Mouse (Mus musculus) limb, embryonic 12.5 days (tissue): ENCODE results near the gene Htatip2. TPM values are rescaled to one million over a fixed set of nuclear protein-coding genes. Genes with fewer than 3 reads are reported as not detected.

ENCODE experiments used
- ATAC-seq: fragments of 200-750 bp; cut with Nextera tagmentation; 2 replicates; pipeline ENCODE4 v1.8.0; 2017; ENCODE audit warnings: low read depth, moderate TSS enrichment; ENCODE audit not compliant: insufficient number of reproducible peaks, insufficient read depth, low FRiP score, low TSS enrichment
- H3K27ac ChIP-seq: fragments of 300-500 bp; sonication (generic); 2 replicates; pipeline ENCODE4 v1.5.1; 2016; ENCODE audit warnings: mild to moderate bottlenecking, moderate library complexity
- H3K27me3 ChIP-seq: fragments of 300-500 bp; sonication (generic); 2 replicates; pipeline ENCODE4 v1.6.1; 2016; ENCODE audit warnings: mild to moderate bottlenecking, moderate library complexity
- H3K36me3 ChIP-seq: fragments of 300-500 bp; sonication (generic); 2 replicates; pipeline ENCODE4 v1.6.1; 2016; ENCODE audit warnings: mild to moderate bottlenecking, moderate library complexity
- H3K4me1 ChIP-seq: fragments of 300-500 bp; sonication (generic); replicated peaks from 2 replicates; pipeline ENCODE4 v1.6.1; 2016
- H3K4me2 ChIP-seq: fragments of 300-500 bp; sonication (generic); 2 replicates; pipeline ENCODE4 v1.6.1; 2016; ENCODE audit warnings: mild to moderate bottlenecking, moderate library complexity
- H3K4me3 ChIP-seq: fragments of 300-500 bp; sonication (generic); replicated peaks from 2 replicates; pipeline ENCODE4 v1.5.1; 2016; ENCODE audit warnings: mild to moderate bottlenecking
- H3K9ac ChIP-seq: fragments of 300-500 bp; sonication (generic); replicated peaks from 2 replicates; pipeline ENCODE4 v1.6.1; 2016; ENCODE audit warnings: mild to moderate bottlenecking, moderate library complexity
- H3K9me3 ChIP-seq: fragments of 300-500 bp; sonication (generic); 2 replicates; pipeline ENCODE4 v1.6.1; 2016; ENCODE audit warnings: mild to moderate bottlenecking, moderate library complexity
- WGBS: fragments of 180-500 bp; shearing (Covaris S2); methylation state at CpG from one replicate; pipeline ENCODE4 v1.1.7; 2016; 5-methylcytosine and 5-hydroxymethylcytosine counted together
- polyA plus RNA-seq: library from polyadenylated mRNA; unstranded; fragments of >200 nt; fragmentation: Nextera tagmentation; extraction: Ambion mirVana; gene quantifications from 2 replicates; pipeline ENCODE4 v1.2.1, GENCODE M21; 2016

Htatip2 gene
- polyA plus RNA-seq, 1 experiment from 2014 or later = 5.6 TPM

DNA sequence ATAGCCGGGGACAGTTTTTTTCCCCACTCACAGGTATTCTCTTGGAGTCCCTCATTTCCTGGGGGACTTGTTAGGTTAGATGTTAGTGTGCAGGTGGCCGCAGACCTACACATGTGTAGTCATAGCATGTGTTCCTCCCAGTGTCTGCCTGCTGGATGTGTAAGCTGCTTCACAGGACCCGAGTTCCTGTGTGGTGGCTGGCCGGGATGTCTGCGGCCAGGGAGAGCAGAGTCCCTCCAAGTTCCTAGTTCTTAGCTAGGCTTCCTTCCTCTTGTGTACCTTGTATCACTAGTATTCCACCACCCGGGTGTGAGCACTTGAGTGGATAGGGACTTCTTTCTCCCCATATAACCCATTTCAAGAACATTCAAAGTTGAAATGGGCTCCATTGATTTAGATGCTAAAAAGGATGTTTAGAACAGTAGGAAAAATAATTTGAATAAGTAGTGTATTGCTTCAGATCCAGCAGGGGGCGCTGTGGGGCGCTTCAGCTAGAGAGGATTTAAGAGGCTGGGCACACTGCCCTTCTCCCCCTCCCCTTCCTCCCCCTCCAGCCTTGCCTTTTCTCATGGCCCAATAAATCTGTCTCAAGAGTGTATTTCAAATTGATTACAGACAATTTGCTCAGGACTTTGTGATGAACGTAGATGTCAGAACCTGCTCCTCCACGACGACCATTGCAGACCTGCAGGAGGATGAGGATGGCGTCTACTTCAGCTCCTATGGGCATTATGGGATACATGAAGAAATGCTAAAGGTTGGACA is 27.9 kb downstream of the Htatip2 start:
- Histone ChIP-seq H3K9me3 (no peaks in the 10 kb centered on the region), H3K36me3 (peaks cover 73% of the 10 kb centered on the region), H3K9ac (no peak overlapping the region), H3K4me1 (no peaks in the 10 kb centered on the region), H3K27ac (no peak overlapping the region), H3K27me3 (no peaks in the 10 kb centered on the region), H3K4me3 (no peak overlapping the region), H3K4me2 (no peak overlapping the region)
- no peak for ATAC-seq
- WGBS = 55% methylated on average over 12 of the region's 12 CpGs

DNA sequence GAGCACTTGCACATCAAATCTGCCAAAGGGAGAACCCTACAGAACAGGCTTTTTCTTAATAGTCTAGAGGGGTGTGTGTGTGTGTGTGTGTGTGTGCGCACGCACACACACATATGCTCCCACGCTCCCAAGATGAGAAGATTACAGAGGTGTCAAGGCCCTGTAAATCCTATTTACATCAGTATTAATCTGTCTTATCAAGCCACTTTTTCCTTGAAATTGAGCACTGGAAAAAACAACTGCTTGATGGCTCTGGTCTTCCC is 28.4 kb downstream of the Htatip2 start:
- Histone ChIP-seq H3K9ac (no peak overlapping the region), H3K36me3 (peaks cover 70% of the 10 kb centered on the region), H3K27me3 (no peaks in the 10 kb centered on the region), H3K4me1 (no peaks in the 10 kb centered on the region), H3K4me2 (no peak overlapping the region), H3K27ac (no peak overlapping the region), H3K9me3 (no peaks in the 10 kb centered on the region), H3K4me3 (no peak overlapping the region)
- WGBS = 96% methylated on average over 3 of the region's 3 CpGs
- ATAC-seq = no peak

DNA sequence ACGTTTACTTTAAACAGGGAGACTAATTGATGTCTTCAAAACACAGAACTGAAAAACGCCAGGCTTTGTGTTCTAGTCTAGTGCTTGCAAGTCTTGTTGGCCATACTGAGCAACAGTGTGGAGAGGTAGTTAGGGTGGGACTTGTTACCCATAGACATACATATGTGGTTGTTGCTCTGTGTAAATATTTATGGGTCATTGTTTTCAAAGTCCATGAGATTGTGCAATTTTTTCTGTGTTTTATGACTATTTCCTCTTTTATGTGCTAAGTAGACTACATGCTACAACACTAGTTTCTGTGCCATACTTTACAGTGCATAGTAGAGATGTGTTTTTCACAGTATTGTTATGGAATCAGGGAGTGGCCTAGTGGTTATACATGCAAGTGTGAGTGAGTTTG is 35.4 kb downstream of the Htatip2 start:
- no peak for ATAC-seq
- no peak overlapping the region for H3K4me3 ChIP-seq
- no peaks in the 10 kb centered on the region for H3K27me3 ChIP-seq
- H3K4me2 ChIP-seq = no peak overlapping the region
- H3K36me3 ChIP-seq = peaks cover 73% of the 10 kb centered on the region
- no peak overlapping the region for H3K27ac ChIP-seq
- 73% methylated on average over 2 of the region's 2 CpGs for WGBS
- no peak overlapping the region for H3K9ac ChIP-seq
- no peaks in the 10 kb centered on the region for H3K9me3 ChIP-seq
- H3K4me1 ChIP-seq = no peaks in the 10 kb centered on the region

- H3K27ac ChIP-seq = no peak overlapping the region
- peaks cover 73% of the 10 kb centered on the region for H3K36me3 ChIP-seq
- H3K4me3 ChIP-seq = no peak overlapping the region
- H3K9ac ChIP-seq = no peak overlapping the region
- H3K4me2 ChIP-seq = no peak overlapping the region
- H3K9me3 ChIP-seq = no peaks in the 10 kb centered on the region
- WGBS = 71% methylated on average over 1 of the region's 1 CpGs
- no peaks in the 10 kb centered on the region for H3K27me3 ChIP-seq
- no peaks in the 10 kb centered on the region for H3K4me1 ChIP-seq
- ATAC-seq = no peak
Observed at GRCm38 (mm10) chr7:49797171-49797570, 38.3 kb downstream of the Htatip2 start.

- Histone ChIP-seq H3K4me2 (no peak overlapping the region), H3K36me3 (peaks cover 55% of the 10 kb centered on the region), H3K9ac (no peak overlapping the region), H3K4me3 (no peak overlapping the region), H3K27me3 (no peaks in the 10 kb centered on the region), H3K9me3 (no peaks in the 10 kb centered on the region), H3K27ac (no peak overlapping the region), H3K4me1 (no peaks in the 10 kb centered on the region)
- no peak for ATAC-seq
- 90% methylated on average over 6 of the region's 6 CpGs for WGBS
Observed at GRCm38 (mm10) chr7:49803511-49803910, 44.6 kb downstream of the Htatip2 start.

GRCm38 (mm10) chr7:49804638-49805165 is 45.8 kb downstream of the Htatip2 start:
- Histone ChIP-seq H3K27ac (no peak overlapping the region), H3K36me3 (peaks cover 55% of the 10 kb centered on the region), H3K4me3 (no peak overlapping the region), H3K27me3 (no peaks in the 10 kb centered on the region), H3K4me2 (no peak overlapping the region), H3K9ac (no peak overlapping the region), H3K4me1 (no peaks in the 10 kb centered on the region), H3K9me3 (no peaks in the 10 kb centered on the region)
- ATAC-seq = no peak
- 71% methylated on average over 5 of the region's 5 CpGs for WGBS

GRCm38 (mm10) chr7:49805618-49806017 is 46.7 kb downstream of the Htatip2 start:
- H3K4me3 ChIP-seq = no peak overlapping the region
- no peaks in the 10 kb centered on the region for H3K4me1 ChIP-seq
- no peak for ATAC-seq
- no peaks in the 10 kb centered on the region for H3K9me3 ChIP-seq
- H3K27me3 ChIP-seq = no peaks in the 10 kb centered on the region
- 50% methylated on average over 3 of the region's 3 CpGs for WGBS
- H3K4me2 ChIP-seq = no peak overlapping the region
- no peak overlapping the region for H3K9ac ChIP-seq
- peaks cover 49% of the 10 kb centered on the region for H3K36me3 ChIP-seq
- no peak overlapping the region for H3K27ac ChIP-seq

DNA sequence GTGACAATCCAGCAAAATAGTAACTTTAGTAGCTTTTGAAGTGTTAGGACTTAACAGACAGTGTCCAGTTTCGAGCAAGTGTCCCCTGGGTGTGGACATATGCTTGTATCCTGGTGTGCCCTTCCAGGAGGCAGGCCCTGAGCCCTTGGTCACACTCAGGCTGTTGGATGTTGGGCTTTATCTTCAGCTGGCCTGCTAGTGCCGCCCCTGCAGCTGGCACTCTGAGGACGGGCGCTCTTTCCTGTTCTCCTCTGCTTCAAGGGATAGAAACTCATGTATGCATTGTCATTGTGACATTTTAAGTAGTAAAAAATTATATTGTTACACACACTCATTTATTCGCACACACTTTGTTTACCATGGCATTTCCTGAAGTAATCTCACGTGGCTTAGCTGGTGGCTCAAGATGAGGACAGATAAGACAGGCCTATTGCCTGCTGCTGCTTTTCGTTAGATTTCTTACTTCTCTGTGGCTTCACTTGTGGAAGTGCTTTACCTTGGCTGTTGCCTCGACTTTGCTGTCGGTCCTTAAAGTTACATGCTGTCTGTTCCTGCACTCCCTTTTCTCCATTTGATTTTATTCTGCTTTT is 48.3 kb downstream of the Htatip2 start:
- Histone ChIP-seq H3K4me2 (no peak overlapping the region), H3K4me3 (no peak overlapping the region), H3K27ac (no peak overlapping the region), H3K9me3 (no peaks in the 10 kb centered on the region), H3K27me3 (no peaks in the 10 kb centered on the region), H3K4me1 (no peaks in the 10 kb centered on the region), H3K9ac (no peak overlapping the region), H3K36me3 (peaks cover 37% of the 10 kb centered on the region; the same call in 1 of the 2 replicates)
- ATAC-seq = no peak
- 84% methylated on average over 9 of the region's 9 CpGs for WGBS

- H3K36me3 ChIP-seq = peaks cover 35% of the 10 kb centered on the region; the same call in 1 of the 2 replicates
- H3K4me1 ChIP-seq = no peaks in the 10 kb centered on the region
- no peak overlapping the region for H3K4me2 ChIP-seq
- no peaks in the 10 kb centered on the region for H3K9me3 ChIP-seq
- no peak overlapping the region for H3K4me3 ChIP-seq
- H3K27ac ChIP-seq = no peak overlapping the region
- 92% methylated on average over 17 of the region's 17 CpGs for WGBS
- ATAC-seq = no peak
- H3K9ac ChIP-seq = no peak overlapping the region
- H3K27me3 ChIP-seq = no peaks in the 10 kb centered on the region
Observed at GRCm38 (mm10) chr7:49807846-49808622, 49.1 kb downstream of the Htatip2 start.

DNA sequence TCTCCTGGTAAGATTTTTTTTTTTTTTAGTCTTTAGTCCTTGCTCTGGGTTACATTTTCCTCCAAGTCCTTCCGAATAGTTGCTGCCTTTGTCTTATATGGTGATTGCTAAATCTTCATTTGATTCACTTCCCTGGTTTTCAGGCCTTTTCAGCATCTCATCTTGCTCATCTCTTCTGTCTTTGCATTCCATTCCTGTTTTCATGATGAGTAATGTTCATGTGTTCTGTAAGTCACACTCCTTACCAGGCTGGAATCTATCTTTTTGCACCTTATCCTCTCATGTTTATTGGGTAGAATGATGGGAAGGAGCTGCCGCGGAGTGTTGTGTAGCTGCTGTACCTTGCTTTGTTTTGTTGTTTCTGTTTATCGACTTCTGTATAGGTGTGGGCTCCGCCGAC is 50.2 kb downstream of the Htatip2 start:
- no peaks in the 10 kb centered on the region for H3K4me1 ChIP-seq
- no peak overlapping the region for H3K9ac ChIP-seq
- no peak overlapping the region for H3K4me2 ChIP-seq
- H3K36me3 ChIP-seq = peaks cover 37% of the 10 kb centered on the region
- WGBS = 91% methylated on average over 6 of the region's 6 CpGs
- no peaks in the 10 kb centered on the region for H3K27me3 ChIP-seq
- H3K27ac ChIP-seq = no peak overlapping the region
- no peaks in the 10 kb centered on the region for H3K9me3 ChIP-seq
- no peak for ATAC-seq
- no peak overlapping the region for H3K4me3 ChIP-seq

GRCm38 (mm10) chr7:49809562-49809961 is 50.6 kb downstream of the Htatip2 start:
- Histone ChIP-seq H3K9me3 (no peaks in the 10 kb centered on the region), H3K4me3 (no peak overlapping the region), H3K4me2 (no peak overlapping the region), H3K36me3 (peaks cover 41% of the 10 kb centered on the region), H3K27ac (no peak overlapping the region), H3K27me3 (no peaks in the 10 kb centered on the region), H3K4me1 (no peaks in the 10 kb centered on the region), H3K9ac (no peak overlapping the region)
- 76% methylated on average over 3 of the region's 3 CpGs for WGBS
- ATAC-seq = no peak
